14 mouse cellular contexts compared by ENCODE assay signal in genomic region chr16:77041573-77041972, GRCm38 (mm10). TPM values are rescaled to one million over a fixed set of nuclear protein-coding genes. Genes with fewer than 3 reads are reported as not detected.
DNase-seq lines count a peak whose midpoint lies in the region; ATAC-seq lines count a peak whose summit lies in the region.
"Had no signal": no experiment of that assay in that cellular context is flagged by ENCODE, and none has a peak within 500 bp of the region (broad histone marks: within the 10 kb centered on the region; RNA-seq: fewer than 3 reads in every experiment).

No protein-coding gene starts in this region.

- no peak for ATAC-seq in forebrain, embryonic 14.5 days
- no peak for ATAC-seq in forebrain, embryonic 16.5 days
- ATAC-seq in kidney, embryonic 15.5 days (replicated peaks; ENCODE audit: low FRiP score): peak; percentile 58; the same call in 1 of the 2 replicates
- peak; percentile 74 to 84; a peak in 3 of 4 replicates for ATAC-seq in hematopoietic stem cell, adult 5-6 weeks (replicated peaks in 1 of 2; ENCODE audit: insufficient read depth in 1 of 2, low FRiP score in 2 of 2, low TSS enrichment in 1 of 2, low read depth in 1 of 2, poor library complexity in 2 of 2, severe bottlenecking in 2 of 2)
- peak; percentile 76 for ATAC-seq in megakaryocyte, adult 5-6 weeks (ENCODE audit: poor library complexity, severe bottlenecking)
- ATAC-seq in midbrain, embryonic 16.5 days: no peak
- ATAC-seq: activated CD4-positive, CD25-positive, alpha-beta regulatory T cell, adult 4 months had no signal

- no peaks in the 10 kb centered on the region for H3K4me1 ChIP-seq in forebrain, embryonic 14.5 days (ENCODE audit: control insufficient read depth, insufficient read depth, low read length)
- no peaks in the 10 kb centered on the region for H3K4me1 ChIP-seq in forebrain, embryonic 16.5 days (replicated peaks; ENCODE audit: control insufficient read depth, insufficient read depth, low read length)
- 0 out of 2 replicates have a peak, but pooled peaks cover 2% of the 10 kb centered on the region for H3K4me1 ChIP-seq in kidney, embryonic 15.5 days
- H3K4me1 ChIP-seq in midbrain, embryonic 16.5 days (ENCODE audit: control insufficient read depth, insufficient read depth, low read length): no peaks in the 10 kb centered on the region
- H3K4me1 ChIP-seq: embryonic facial prominence, embryonic 10.5 days had no signal

- H3K9me3 ChIP-seq in forebrain, embryonic 14.5 days (replicated peaks; ENCODE audit: control insufficient read depth, low read length): no peaks in the 10 kb centered on the region
- H3K9me3 ChIP-seq in forebrain, embryonic 16.5 days (ENCODE audit: control insufficient read depth, low read length): no peaks in the 10 kb centered on the region
- no peaks in the 10 kb centered on the region for H3K9me3 ChIP-seq in kidney, embryonic 15.5 days (replicated peaks)
- no peaks in the 10 kb centered on the region for H3K9me3 ChIP-seq in midbrain, embryonic 16.5 days (replicated peaks; ENCODE audit: control insufficient read depth, low read length, poor library complexity, severe bottlenecking)
- H3K9me3 ChIP-seq: embryonic facial prominence, embryonic 10.5 days had no signal

- H3K4me3 ChIP-seq in forebrain, embryonic 14.5 days (ENCODE audit: low read depth, low read length): no peak overlapping the region
- H3K4me3 ChIP-seq in forebrain, embryonic 16.5 days (replicated peaks; ENCODE audit: low read length): no peak overlapping the region
- no peak overlapping the region for H3K4me3 ChIP-seq in kidney, embryonic 15.5 days (replicated peaks)
- no peak overlapping the region for H3K4me3 ChIP-seq in midbrain, embryonic 16.5 days (ENCODE audit: low read depth, low read length)
- H3K4me3 ChIP-seq: embryonic facial prominence, embryonic 10.5 days; layer of hippocampus, adult 2 months had no signal

- no peak overlapping the region for H3K27ac ChIP-seq in forebrain, embryonic 14.5 days (ENCODE audit: low read depth, low read length)
- no peak overlapping the region for H3K27ac ChIP-seq in forebrain, embryonic 16.5 days (ENCODE audit: low read length)
- no peak overlapping the region for H3K27ac ChIP-seq in kidney, embryonic 15.5 days
- H3K27ac ChIP-seq in midbrain, embryonic 16.5 days (ENCODE audit: low read length): no peak overlapping the region
- H3K27ac ChIP-seq: embryonic facial prominence, embryonic 10.5 days; layer of hippocampus, adult 2 months; macrophage had no signal

- no peak overlapping the region for H3K4me2 ChIP-seq in forebrain, embryonic 14.5 days (ENCODE audit: low read length)
- H3K4me2 ChIP-seq in forebrain, embryonic 16.5 days (ENCODE audit: low read length): no peak overlapping the region
- H3K4me2 ChIP-seq in kidney, embryonic 15.5 days: no peak overlapping the region
- H3K4me2 ChIP-seq in midbrain, embryonic 16.5 days (ENCODE audit: low read length): no peak overlapping the region

- peaks cover 13% of the 10 kb centered on the region; the same call in 1 of the 2 replicates for H3K36me3 ChIP-seq in forebrain, embryonic 14.5 days (ENCODE audit: control insufficient read depth, insufficient read depth, low read length)
- 0 out of 2 replicates have a peak, but pooled peaks cover 2% of the 10 kb centered on the region for H3K36me3 ChIP-seq in forebrain, embryonic 16.5 days (ENCODE audit: control insufficient read depth, insufficient read depth)
- H3K36me3 ChIP-seq in kidney, embryonic 15.5 days: peaks cover 26% of the 10 kb centered on the region
- H3K36me3 ChIP-seq in midbrain, embryonic 16.5 days (ENCODE audit: control insufficient read depth, insufficient read depth, low read length): no peaks in the 10 kb centered on the region; the same call in 1 of the 2 replicates

- 89% methylated on average over 5 of the region's 5 CpGs for WGBS in forebrain, embryonic 14.5 days
- WGBS in forebrain, embryonic 16.5 days: 91% methylated on average over 5 of the region's 5 CpGs
- WGBS in kidney, embryonic 15.5 days: 84% methylated on average over 5 of the region's 5 CpGs
- WGBS in midbrain, embryonic 16.5 days: 92% methylated on average over 5 of the region's 5 CpGs

- DNase-seq in forebrain, embryonic 14.5 days (ENCODE audit: low spot score): peak; percentile 22
- DNase-seq in kidney, postnatal 10 days: no peak
- DNase-seq in gastrocnemius, postnatal 25 days: no peak
- DNase-seq: cerebellum, adult 18-20 months; thymus, adult 18-20 months had no signal

- no peaks in the 10 kb centered on the region for H3K27me3 ChIP-seq in forebrain, embryonic 14.5 days (replicated peaks; ENCODE audit: control insufficient read depth, insufficient read depth, low read length)
- no peaks in the 10 kb centered on the region for H3K27me3 ChIP-seq in forebrain, embryonic 16.5 days (replicated peaks; ENCODE audit: control insufficient read depth, insufficient read depth, low read length)
- no peaks in the 10 kb centered on the region for H3K27me3 ChIP-seq in kidney, embryonic 15.5 days
- no peaks in the 10 kb centered on the region for H3K27me3 ChIP-seq in midbrain, embryonic 16.5 days (ENCODE audit: control insufficient read depth, insufficient read depth, low read depth, low read length)

- no peak overlapping the region for H3K9ac ChIP-seq in forebrain, embryonic 14.5 days (ENCODE audit: low read length)
- no peak overlapping the region for H3K9ac ChIP-seq in forebrain, embryonic 16.5 days (replicated peaks; ENCODE audit: low read depth, low read length)
- H3K9ac ChIP-seq in kidney, embryonic 15.5 days: no peak overlapping the region
- no peak overlapping the region for H3K9ac ChIP-seq in midbrain, embryonic 16.5 days (ENCODE audit: low read depth, low read length)

RNA-seq across cellular contexts. Expression of gene Usp25, which starts 28.1 kb away (rescaled TPM):
- polyA plus RNA-seq in forebrain, embryonic 14.5 days (2014; fragmentation: Nextera tagmentation; extraction: Ambion mirVana): 10.9 and 12.4 TPM in 2 replicates
- 10.9 and 11.2 TPM in 2 replicates for polyA plus RNA-seq in forebrain, embryonic 16.5 days (2015; fragmentation: Nextera tagmentation; extraction: Ambion mirVana)
- polyA plus RNA-seq in kidney, embryonic 15.5 days (2015; fragmentation: Nextera tagmentation; extraction: Ambion mirVana): 21.3 and 21.6 TPM in 2 replicates
- 89.2 and 104 TPM in 2 replicates for total RNA-seq in hematopoietic stem cell, adult 5-6 weeks (2017)
- 147 and 155 TPM in 2 replicates for total RNA-seq in megakaryocyte, adult 5-6 weeks (2015)
- total RNA-seq in megakaryocyte, adult 5-6 weeks (2017): 160 and 174 TPM in 2 replicates
- total RNA-seq in gastrocnemius, postnatal 25 days (2021): 10 to 100 TPM; 75.0 to 88.3 TPM
- 8.5 and 9.7 TPM in 2 replicates for polyA plus RNA-seq in midbrain, embryonic 16.5 days (2015; fragmentation: Nextera tagmentation; extraction: Ambion mirVana)

Comparison
In these comparisons a context has a peak if more than half of its experiments do, and no peak if none do; other contexts are left out.
1. ATAC-seq: peak in kidney, embryonic 15.5 days (single experiment), hematopoietic stem cell, adult 5-6 weeks (2 of 2) and megakaryocyte, adult 5-6 weeks (single experiment); none in forebrain, embryonic 14.5 days (single experiment), forebrain, embryonic 16.5 days (single experiment) and midbrain, embryonic 16.5 days (single experiment).